Mouse (Mus musculus) A20 (cell line): ENCODE results near the gene Swap70.
"Not testable (repeated sequence)": the region's sequence is repeated elsewhere in the genome, so short reads cannot be mapped to it uniquely, and the experiment has no call there.

Experiments used
- DNase-seq: peaks from one replicate; pipeline ENCODE4 v3.0.0-alpha.2; 2011; ENCODE audit warnings: low read depth, low spot score

Gene Swap70

DNA sequence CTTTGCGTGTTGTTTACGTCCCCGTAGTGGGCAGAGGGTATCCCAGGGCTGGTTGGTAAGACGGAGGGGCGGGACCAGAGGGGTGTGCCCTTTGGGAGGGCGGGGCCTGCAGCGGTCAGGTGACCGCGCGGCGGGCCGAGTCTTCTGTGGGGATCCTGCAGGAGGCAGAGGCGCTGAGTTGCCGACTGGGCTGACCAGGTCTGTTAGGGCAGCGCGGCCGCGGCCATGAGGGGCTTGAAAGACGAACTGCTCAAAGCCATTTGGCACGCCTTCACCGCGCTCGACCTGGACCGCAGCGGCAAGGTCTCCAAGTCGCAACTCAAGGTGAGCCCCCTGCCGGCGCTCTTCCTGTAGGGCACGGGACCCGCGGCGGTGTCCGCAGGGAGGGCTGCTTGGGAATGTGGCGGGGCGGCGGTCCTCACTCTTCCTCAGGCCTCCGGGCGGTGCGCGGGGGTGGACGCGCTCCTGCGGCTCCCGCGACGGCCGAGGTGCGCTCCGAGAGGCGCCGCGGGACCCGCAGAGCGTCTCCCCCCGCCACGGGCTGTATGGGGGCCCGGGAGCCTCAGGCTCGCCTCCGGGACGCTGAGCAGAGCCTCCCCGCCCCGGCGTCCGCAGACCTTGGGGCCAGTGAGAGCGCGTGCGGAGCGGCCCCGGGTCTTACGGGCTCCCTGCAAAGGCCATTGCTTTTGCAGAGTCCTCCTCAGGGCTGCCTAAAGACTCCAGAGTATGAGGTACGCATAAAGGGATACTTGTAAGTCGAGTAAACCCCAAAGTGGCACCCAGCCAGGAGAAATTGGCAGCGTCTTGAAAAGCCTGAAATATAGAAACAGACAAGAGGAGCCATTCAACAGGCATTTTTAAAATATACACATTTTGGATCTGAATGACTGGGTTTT lies at the start of gene Swap70:
TSS of gene Swap70 (plus strand) at position 126 of the 896 bp plus-strand sequence.
- peak; percentile 96 for DNase-seq

DNA sequence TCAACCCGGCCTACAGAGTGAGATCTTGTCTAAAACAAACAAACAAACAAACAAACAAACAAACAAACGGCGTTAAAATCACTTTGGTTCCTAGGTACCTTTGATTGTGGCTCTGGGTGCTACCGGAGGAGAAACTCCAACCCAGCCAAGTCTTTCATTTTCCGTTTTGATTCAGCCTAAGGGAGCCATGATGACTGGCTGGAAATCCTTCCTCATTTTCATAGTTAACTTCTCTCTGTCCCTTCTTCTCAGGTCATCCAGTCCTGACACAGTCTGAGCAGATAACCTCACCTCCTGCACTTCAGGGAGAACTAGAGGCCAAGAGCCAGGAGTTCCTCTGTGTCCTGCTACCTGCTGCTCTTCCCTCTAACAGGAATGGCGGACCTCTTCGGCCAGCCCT lies 42.3 kb upstream of the Swap70 start:
- DNase-seq, result no peak

DNA sequence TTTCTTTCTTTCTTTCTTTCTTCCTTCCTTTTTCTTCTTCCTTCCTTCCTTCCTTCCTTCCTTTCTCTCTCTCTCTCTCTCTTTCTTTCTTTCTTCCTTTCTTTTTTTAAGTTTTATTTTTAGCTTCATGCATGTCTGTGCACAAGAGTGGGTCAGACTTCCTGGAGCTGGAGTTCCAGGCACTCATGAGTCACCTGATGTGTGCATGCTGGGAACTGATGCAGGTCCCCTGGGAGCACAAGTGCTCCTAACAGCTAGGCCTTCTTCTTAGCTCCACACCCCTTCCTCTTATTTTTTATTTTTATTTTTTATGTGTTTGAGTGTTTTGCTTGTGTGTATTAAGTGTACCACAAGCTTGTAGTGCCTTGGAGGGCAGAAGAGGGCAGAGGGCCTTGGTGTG lies 40.9 kb upstream of the Swap70 start:
- no peak for DNase-seq

DNA sequence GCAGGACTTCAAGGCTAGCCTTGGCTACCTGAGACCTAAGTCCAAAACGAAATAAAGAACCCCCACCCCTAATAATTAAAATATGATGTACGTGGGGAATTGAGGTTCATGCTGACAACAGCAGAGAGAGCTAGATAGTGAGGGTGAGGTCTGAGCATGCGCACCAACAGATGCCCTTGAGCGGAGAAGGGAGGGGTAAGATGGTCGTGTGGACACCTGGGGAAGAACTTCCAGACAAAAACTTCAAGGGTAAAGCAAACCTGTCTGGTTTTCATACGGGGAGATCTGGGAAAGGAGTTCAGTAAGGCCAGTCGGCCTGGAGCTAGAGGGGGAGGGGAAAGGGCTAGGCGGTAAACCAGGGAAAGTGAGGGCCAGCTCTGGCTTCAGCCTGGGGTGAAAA lies 40.1 kb upstream of the Swap70 start:
- no peak for DNase-seq

DNA sequence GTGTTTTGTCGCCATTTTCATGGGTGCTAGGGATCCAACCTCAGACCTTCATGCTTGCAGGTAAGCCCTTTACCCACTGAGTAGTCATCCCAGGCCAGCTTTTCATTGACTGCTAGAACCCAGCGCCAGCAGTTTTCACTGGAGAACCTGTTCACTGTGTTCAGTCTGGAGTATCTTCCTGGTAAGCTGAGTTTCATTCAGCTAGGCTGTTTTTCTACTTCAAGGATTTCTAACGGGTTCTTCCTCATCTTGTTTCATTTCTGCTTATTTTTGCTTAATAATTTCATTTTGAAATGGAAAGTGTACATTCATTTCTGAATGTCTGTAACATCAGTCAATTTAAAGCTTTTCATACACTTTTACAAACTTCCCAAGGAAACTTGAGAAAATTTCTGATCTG lies 36.9 kb upstream of the Swap70 start:
- peak; percentile 62 for DNase-seq

DNA sequence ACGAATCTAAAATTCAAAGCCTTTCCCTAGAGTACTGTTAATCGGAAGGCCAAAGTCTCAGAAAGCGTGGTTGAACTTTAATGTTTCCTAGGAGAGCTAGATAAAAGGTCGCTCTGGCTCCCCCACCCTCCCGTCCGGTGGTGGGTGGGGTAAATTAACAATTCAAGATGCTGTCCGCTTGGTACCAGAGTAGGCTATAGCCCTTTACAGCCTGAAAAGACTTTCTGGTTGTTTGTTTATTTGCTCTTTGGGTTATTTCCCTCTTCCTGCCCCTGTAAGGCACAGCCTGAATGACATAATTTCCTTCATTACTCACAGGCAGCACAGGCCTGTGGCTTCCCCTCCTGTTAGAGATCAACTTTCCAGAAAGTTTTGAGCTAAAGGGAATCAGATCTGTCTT lies 31.6 kb upstream of the Swap70 start:
- no peak for DNase-seq

DNA sequence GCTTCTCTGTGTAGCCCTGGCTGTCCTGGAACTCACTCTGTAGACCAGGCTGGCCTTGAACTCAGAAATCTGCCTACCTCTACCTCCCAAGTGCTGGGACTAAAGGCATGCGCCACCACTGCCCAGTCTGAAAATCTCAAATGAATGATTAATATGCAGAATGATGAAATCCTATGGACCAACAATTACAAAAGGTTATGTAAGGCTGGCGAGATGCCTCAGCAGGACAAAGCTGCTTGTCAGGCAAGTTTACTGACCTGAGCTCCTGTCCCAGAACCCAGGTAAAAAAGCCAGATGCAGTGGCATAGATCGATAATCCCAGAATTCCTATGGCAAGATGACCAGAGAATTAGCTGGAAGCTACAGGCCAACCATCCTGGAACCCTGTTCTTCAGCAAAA lies 28.3 kb upstream of the Swap70 start:
- no peak for DNase-seq

DNA sequence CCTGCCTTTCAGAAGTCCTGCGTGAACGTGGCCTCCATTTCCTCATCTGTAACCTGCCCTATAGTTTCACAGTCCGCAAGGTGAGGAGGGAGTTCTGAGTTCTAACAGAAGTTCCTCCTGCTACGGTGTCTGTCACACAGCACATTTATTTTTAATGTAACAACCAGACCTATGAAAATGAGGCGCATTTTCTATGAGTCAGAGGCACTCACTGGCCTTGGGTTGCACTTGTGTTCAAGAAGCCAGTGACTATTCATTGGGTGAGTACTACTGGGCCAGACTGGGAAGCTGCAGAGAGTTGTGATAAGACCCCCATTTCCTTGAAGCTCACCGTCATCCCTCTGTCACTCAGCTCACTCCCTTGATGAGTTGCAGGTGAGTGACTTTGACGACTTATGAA lies 24.3 kb upstream of the Swap70 start:
- DNase-seq, result no peak

DNA sequence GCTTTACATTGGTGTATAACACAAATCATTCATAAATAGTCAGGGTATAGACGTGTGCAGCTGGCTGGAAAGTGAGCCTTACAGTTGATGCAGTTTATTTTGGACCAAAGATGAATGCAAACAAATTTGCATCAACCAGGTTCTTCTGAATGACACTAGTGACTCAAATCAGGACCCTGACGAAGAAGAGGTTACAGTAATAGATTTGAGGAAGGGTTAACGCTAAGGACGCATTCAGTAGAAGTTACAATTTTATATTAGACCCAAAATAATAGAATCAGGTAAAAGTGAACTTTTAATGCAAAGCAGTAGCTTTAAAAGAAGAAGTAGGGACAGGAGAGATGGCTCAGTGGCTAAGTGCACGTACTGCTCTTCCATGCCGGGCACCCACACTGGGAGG lies 19.6 kb upstream of the Swap70 start:
- peak; percentile 82 for DNase-seq

DNA sequence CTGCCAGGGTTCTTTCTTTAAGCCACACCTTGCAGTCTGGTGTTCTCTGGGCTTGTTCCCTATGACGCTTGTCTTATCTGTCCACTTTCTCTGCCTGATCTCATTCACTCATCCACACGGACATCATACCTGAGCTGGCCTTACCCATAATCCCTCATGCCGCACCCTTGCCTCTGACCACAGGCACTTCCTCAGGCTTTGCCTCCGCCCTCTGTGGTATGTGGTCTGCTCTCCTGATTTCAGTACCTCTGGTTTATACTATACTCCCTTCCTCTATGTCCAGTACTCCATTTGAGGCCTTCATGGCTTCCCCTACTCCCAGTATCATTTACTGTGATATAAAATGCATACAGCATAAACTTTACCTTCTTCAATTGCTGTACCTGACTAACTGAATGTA lies 17.3 kb upstream of the Swap70 start:
- DNase-seq, result no peak

DNA sequence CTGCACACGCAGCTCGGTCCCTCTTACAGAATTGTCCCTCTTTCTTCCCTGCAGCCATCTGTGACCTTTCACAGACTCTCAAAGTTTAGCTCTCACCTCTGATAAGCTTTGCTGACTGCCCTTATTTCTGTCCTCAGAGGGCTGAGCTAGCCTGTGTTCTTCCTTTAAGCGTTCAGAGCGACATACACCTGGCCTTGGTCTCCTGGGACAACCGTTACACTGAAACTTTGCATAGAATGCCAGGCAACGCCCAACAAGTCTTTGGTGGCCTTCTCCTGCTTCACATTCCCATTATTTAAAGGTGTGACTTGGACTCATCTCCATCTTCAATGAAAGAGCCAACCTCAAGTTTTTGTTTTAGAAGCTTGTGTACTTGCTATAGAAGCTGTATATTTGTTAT lies 13.2 kb upstream of the Swap70 start:
- no peak for DNase-seq

DNA sequence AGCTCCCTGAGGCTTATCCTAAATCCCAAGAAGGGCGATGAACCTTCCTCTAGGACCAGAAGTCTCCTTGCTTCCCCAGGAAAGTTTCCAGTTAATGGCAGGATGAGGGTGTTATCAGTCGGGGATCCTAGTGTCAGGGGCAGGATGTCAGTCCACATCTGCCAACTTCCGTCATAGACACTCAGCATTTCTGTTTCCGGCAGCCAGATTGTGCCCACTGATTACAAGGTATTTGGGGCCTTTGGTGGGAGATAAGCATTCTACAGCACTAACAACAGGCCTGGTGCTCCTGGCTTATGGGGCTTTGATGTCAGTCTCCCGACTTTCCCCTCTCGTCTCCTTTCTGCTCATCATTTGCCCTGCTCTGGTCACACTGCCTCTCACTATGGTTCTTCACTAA lies 12.1 kb upstream of the Swap70 start:
- DNase-seq, result no peak

DNA sequence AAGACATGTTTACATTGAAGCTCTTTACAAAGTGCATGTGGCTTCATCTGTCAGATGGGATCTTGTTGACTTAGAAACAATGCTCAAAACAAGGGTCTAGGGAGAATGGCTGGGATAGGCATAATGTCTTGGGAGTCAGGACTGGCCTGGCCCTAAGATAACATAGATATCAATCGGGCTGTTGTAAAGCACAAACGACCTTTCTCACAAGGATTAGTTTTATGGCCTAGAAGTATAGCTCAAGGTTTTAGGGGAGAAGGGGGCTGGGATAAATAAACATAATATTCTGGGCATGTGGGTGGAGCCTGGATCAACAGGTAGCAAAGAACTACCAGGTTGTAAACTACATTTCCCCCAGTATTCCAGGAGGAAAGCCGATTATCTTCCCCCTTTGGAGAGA lies 10.5 kb upstream of the Swap70 start:
- no peak for DNase-seq

DNA sequence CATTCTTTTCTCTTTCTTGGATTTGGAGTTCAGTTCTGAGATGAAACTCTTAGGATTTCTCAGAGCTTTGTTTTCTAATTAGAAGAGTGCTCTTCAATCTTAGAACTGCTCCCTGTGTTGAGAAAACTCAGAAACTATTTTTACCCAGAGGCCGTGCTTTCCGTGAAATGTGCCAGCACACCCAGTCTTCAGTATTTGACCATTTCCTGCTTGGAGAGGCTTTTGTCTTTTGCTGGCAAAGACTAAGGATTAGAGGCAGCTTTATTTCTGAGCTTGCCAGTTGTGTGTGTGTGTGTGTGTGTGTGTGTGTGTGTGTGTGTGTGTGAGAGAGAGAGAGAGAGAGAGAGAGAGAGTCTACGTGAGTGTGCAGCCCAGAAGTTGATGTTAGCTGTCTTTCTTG lies 6.6 kb upstream of the Swap70 start:
- DNase-seq, result no peak

DNA sequence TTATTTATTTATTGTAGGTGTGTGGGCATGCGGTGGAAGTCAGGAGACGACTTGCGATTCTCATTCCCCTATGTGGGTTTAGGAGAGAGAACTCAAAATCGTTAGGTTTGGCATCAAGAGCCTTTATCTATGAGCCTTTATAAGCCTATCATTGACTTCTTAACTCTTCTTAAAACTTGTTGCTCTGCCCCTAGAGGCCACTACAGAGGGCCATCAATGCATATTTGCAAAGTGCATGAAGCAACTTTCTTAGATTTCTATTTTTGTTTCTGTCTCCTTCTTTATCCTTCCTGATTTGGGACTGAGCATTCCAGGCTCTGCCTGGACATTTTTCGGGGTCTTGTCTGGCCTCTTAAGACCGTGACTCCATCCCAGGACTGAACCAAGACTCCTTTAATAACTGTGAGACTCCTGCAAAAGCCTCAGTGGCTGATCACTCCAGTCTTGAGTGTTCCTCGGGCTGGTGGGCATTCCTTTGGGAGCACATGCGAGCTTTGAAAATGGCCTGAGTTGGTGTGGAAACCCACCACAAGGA lies 393 bp upstream of the Swap70 start:
- no peak for DNase-seq

DNA sequence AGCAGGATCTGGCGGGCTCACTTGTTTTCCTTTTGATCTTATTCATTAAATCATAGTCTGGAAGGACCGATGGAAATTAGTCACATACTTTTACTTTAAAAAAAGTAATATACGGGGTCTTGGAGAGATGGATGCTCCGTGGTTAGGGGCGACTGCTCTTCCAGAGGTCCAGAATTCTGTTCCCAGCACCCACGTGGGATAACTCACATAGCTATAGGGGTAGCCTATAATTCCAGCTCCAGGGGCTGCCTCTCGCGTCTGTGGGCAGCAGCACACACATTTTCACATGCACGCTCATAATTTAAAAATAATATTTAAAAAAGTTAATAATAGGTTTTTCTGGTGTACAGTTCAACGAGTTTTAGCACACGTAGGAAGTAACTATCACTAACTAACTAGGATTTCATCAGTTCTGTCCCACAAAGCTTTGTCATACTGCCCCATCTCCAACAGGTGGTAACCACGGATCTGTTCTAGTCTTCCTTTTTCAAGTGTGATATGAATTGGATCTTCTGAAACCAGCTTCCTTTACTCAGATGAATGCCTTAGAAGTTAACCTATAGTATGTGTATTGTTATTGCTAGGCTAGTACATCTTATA lies 1.2 kb downstream of the Swap70 start:
- DNase-seq, result peak; percentile 69

DNA sequence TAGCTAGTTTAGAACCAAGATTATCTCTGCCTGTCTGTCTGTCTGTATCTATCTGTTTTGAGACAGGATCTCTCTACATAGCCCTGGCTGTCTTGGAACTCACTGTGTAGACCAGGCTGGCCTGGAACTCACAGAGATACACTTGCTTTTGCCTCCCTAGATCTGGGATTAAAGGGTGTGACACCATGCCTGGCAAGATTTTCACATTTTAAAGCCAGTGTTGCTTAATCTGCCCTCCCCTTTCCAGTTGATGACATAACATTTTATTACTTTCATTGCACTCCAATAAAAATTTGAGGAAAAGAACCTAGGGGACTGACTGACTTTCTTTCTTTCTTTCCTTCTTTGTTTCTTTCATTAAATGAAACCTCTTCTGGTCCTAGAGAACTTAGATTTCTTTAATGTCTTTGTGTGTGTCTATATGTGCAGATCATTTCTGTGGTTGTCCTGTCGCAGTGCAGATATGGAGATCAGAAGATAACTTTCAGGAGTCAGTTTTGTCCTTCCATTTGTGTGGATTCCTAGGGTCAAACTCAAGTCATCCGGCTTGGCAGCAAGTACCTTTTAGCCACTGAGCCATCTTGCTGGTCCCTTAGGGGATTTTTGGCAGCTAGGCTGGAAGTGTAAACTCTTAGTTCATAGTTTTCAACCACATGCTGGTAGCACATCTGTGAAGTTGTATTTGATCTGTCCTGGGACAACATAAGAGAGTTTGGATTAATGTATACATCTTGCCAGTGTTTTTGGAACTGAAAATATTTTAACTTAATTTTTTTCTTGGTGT lies 2.4 kb downstream of the Swap70 start:
- DNase-seq, result no peak

DNA sequence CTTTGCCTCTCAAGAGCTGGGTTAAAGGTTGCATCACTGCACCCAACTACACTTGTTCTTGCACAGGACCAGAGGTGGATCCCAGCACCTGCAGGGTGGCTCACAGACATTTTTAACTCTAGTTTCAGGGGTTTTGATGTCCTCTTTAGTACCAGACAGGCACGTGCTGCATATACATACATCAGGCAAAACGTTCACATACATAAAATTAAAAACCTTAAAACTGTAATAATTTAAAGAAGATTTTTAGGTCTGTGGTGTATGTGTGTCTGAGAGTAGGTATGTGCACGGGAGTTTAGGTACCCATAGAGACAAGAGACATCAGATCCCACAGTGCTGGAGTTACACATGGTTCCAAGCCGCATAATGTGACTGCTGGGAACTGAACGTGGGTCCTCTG lies 5.0 kb downstream of the Swap70 start:
- no peak for DNase-seq

DNA sequence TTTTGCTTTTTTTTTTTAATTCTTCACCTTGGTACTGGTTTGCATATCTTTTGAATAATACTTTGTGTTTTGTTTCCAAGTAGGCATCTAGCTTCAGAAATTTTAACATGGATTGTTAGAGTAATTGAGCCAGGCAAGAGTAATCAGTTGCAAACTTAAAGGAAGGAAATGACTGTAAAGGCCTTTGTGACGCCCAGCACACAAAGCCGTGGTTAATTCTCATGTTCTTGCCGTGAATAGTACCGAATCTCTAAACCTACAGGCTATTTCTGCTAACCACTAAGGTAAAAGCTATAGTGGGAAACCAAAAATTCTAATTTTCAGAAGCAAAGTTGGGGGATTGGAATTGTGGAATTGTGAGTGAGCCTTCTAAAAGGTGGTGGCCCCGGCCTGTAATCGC lies 8.5 kb downstream of the Swap70 start:
- DNase-seq, result no peak

DNA sequence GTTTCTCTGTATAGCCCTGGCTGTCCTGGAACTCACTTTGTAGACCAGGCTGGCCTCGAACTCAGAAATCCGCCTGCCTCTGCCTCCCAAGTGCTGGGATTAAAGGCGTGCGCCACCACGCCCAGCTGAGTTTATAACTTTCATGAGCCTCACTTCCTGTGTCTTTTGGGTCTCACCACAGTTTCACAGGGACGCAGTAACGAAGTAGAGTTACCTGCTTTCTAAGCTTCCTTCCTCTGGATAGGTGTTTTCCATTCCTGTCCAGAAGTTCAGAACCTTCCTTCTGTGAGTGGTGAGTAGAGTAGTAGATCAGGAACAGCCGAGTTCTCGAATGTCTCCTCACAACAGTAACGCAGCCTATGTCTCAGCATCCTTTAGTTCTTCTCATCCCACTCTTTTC lies 9.6 kb downstream of the Swap70 start:
- not testable (repeated sequence) for DNase-seq

DNA sequence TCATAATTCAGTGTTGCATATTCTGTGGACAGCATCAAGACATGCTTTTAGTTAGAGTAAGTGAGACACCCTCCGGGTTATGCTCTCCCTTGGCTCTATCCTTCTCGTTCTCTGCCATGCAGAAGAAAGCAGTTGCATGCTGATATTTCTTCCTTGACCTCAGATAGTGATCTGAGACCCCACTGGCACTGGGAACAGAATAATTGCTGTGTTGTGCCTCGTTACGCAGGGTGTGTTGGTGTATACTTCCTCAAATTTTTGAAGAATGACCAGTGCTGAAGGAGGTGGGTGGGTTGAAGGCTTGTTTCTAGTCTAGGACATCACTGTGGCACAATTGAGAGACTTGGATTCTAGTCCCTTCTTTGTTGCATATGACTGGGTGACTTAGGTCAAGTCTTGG lies 14.6 kb downstream of the Swap70 start:
- no peak for DNase-seq

DNA sequence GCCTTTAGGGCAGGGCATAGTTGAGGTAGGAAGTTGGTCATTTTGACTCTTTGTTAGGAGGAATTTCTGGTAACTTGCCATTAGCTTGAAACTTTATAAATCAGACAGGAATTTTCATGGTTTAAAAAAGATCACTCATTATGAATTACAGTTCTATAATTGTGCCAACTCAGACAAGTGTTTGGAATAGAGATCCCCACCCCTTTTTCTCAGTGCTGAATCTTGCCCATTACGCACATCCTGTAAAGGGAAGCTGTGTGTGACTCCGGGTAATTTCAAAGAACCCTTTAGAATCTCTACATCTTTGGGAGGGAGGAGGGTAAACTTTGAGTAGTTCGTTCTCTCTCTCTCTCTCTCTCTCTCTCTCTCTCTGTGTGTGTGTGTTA lies 15.9 kb downstream of the Swap70 start:
- DNase-seq, result no peak
